Mouse (Mus musculus): ENCODE measurements around the gene Pgm5. TPM values are rescaled to one million over a fixed set of nuclear protein-coding genes. Genes with fewer than 3 reads are reported as not detected.

Pgm5 gene
- polyA plus RNA-seq, 1 experiment from 2014 or later, result 7.8 TPM

DNA sequence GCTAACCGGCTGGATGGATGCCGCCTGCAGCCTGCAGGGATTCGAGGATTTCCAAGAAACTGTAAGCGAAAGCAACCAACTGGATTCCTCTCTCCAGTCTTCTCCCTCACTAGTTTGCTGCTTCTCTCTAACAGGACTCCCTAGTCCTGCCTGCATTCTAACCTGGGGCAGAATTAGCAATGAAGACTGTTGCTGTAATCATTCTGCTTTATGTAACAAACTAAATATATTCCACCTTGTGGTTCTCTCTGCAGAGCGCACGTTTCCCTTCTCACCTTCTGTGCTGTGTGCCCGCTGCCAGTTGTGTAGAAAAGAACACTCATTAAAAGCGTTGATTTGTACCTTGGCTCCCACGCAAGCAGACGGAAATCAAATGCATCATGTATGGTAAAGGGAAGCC, 225.0 kb downstream of the Pgm5 start:
- Histone ChIP-seq H3K9ac (ENCODE audit: low read length) (no peak overlapping the region), H3K4me3 (ENCODE audit: control insufficient read depth in 1 of 2, insufficient read depth in 1 of 2, low read depth in 1 of 2, low read length in 2 of 2) (no peak overlapping the region), H3K4me1 (ENCODE audit: control insufficient read depth in 2 of 2, insufficient read depth in 2 of 2, low read length in 2 of 2) (no peaks in the 10 kb centered on the region), H3K4me2 (ENCODE audit: low read length) (no peak overlapping the region), H3K9me3 (ENCODE audit: control insufficient read depth, low read length) (no peaks in the 10 kb centered on the region), H3K27ac (replicated peaks in 1 of 2; ENCODE audit: control insufficient read depth in 1 of 2, insufficient read depth in 1 of 2, low read depth in 2 of 2, low read length in 2 of 2) (no peak overlapping the region), H3K36me3 (ENCODE audit: control insufficient read depth, insufficient read depth, low read length) (no peaks in the 10 kb centered on the region), H3K27me3 (ENCODE audit: control insufficient read depth, insufficient read depth, low read length) (no peaks in the 10 kb centered on the region)
- no peak for ATAC-seq (ENCODE audit: insufficient number of reproducible peaks, insufficient read depth, low FRiP score, low read depth)
- WGBS, result 84% methylated on average over 10 of the region's 10 CpGs

GRCm38 (mm10) chr19:24634602-24635001, 227.1 kb downstream of the Pgm5 start:
- Histone ChIP-seq H3K27me3 (ENCODE audit: control insufficient read depth, insufficient read depth, low read length) (no peaks in the 10 kb centered on the region), H3K27ac (replicated peaks in 1 of 2; ENCODE audit: control insufficient read depth in 1 of 2, insufficient read depth in 1 of 2, low read depth in 2 of 2, low read length in 2 of 2) (no peak overlapping the region), H3K4me1 (ENCODE audit: control insufficient read depth in 2 of 2, insufficient read depth in 2 of 2, low read length in 2 of 2) (no peaks in the 10 kb centered on the region), H3K4me2 (ENCODE audit: low read length) (no peak overlapping the region), H3K4me3 (ENCODE audit: control insufficient read depth in 1 of 2, insufficient read depth in 1 of 2, low read depth in 1 of 2, low read length in 2 of 2) (no peak overlapping the region), H3K9me3 (ENCODE audit: control insufficient read depth, low read length) (no peaks in the 10 kb centered on the region), H3K9ac (ENCODE audit: low read length) (no peak overlapping the region), H3K36me3 (ENCODE audit: control insufficient read depth, insufficient read depth, low read length) (no peaks in the 10 kb centered on the region)
- WGBS, result 9% methylated on average over 7 of the region's 7 CpGs
- ATAC-seq (ENCODE audit: insufficient number of reproducible peaks, insufficient read depth, low FRiP score, low read depth), result no peak

Other genes with a start within 250 kb of the Pgm5 start
- gene Tmem252, start 187.8 kb downstream of the Pgm5 start, polyA plus RNA-seq (2014; fragmentation: Nextera tagmentation; extraction: Ambion mirVana), result 7.1 TPM in 2 replicates
- gene Gm10053, start 13.8 kb upstream of the Pgm5 start, polyA plus RNA-seq (2014; fragmentation: Nextera tagmentation; extraction: Ambion mirVana), result 765 and 800 TPM in 2 replicates
- not detected in 2 replicates for gene Foxd4, start 39.3 kb upstream of the Pgm5 start, polyA plus RNA-seq (2014; fragmentation: Nextera tagmentation; extraction: Ambion mirVana)
- gene Cbwd1, start 99.8 kb upstream of the Pgm5 start, polyA plus RNA-seq (2014; fragmentation: Nextera tagmentation; extraction: Ambion mirVana), result 16.4 and 16.5 TPM in 2 replicates
- gene Dock8, start 137.7 kb upstream of the Pgm5 start, polyA plus RNA-seq (2014; fragmentation: Nextera tagmentation; extraction: Ambion mirVana), result 2.9 and 4.6 TPM in 2 replicates

Data from heart, embryonic 14.5 days (tissue).